In genomic region chr4:135972911-135973811, GRCm38 (mm10) we compare ENCODE assay signal across 8 mouse cellular contexts. TPM values are rescaled to one million over a fixed set of nuclear protein-coding genes. Genes with fewer than 3 reads are reported as not detected.
A peak's percentile ranks its signal among the peaks of the same experiment; 100 is the strongest.
DNase-seq lines count a peak whose midpoint lies in the region; ATAC-seq lines count a peak whose summit lies in the region.

No protein-coding gene starts in this region.

- DNase-seq in adrenal gland, adult 8-10 months = peak; percentile 7
- DNase-seq in adrenal gland, postnatal 14 days = no peak
- DNase-seq in spleen, adult 12 weeks (ENCODE audit: low spot score) = peak; percentile 0
- no peak for DNase-seq in spleen, adult 18-20 months
- DNase-seq in frontal cortex, adult 2 months (ENCODE audit: extremely low spot score in 1 of 2, low spot score in 1 of 2) = no peak
- no peak for DNase-seq in left cerebral cortex, postnatal 10 days (ENCODE audit: extremely low spot score in 1 of 2, low spot score in 2 of 2)

- peak overlapping the region; percentile 99 for H3K4me2 ChIP-seq in neural tube, embryonic 12.5 days (replicated peaks)

- peaks cover 60% of the 10 kb centered on the region for H3K36me3 ChIP-seq in neural tube, embryonic 12.5 days

- H3K27me3 ChIP-seq in neural tube, embryonic 12.5 days (replicated peaks) = no peaks in the 10 kb centered on the region

- H3K9me3 ChIP-seq in neural tube, embryonic 12.5 days = no peaks in the 10 kb centered on the region

- peak overlapping the region; percentile 100 for H3K4me3 ChIP-seq in neural tube, embryonic 12.5 days

- intact Hi-C loops in left cerebral cortex, postnatal 10 days (cut with DNase I) = no loop called here

- ATAC-seq in inflammation-experienced regulatory T-cells, adult 6 months = peak; percentile 27
- no peak for ATAC-seq in neural tube, embryonic 12.5 days (ENCODE audit: low FRiP score, low read depth)

- 78% methylated on average over 13 of the region's 13 CpGs for WGBS in neural tube, embryonic 12.5 days

- peak overlapping the region; percentile 93; the same call in 1 of the 2 replicates for H3K9ac ChIP-seq in neural tube, embryonic 12.5 days

- no peak overlapping the region for H3K27ac ChIP-seq in neural tube, embryonic 12.5 days

- H3K4me1 ChIP-seq in neural tube, embryonic 12.5 days = peaks cover 22% of the 10 kb centered on the region

RNA-seq across cellular contexts. Expression of gene Lypla2, which starts 0.7 kb away (rescaled TPM):
- 10 to 100 TPM; 79.7 to 84.5 (median 81.6) TPM for total RNA-seq in adrenal gland, adult 8-10 months (2022)
- total RNA-seq in adrenal gland, postnatal 14 days (2021) = 57.2 and 63.9 TPM in 2 replicates
- polyA plus RNA-seq in inflammation-experienced regulatory T-cells, adult 6 months (2017; shearing (Covaris generic)) = 10 to 100 TPM; 61.2 to 78.8 (median 65.5) TPM
- polyA plus RNA-seq in neural tube, embryonic 12.5 days (2016; fragmentation: Nextera tagmentation; extraction: Ambion mirVana) = 189 and 194 TPM in 2 replicates
- 108 and 117 TPM in 2 replicates for polyA plus RNA-seq in frontal cortex, adult 2 months (2012; rRNA removed)
- 10 to 100 TPM; 94.0 to 95.0 TPM for total RNA-seq in left cerebral cortex, postnatal 10 days (2021)

RNA-seq across cellular contexts. Expression of gene Gale, which starts 9.6 kb away (rescaled TPM):
- 10 to 100 TPM; 12.5 to 23.3 (median 22.5) TPM for total RNA-seq in adrenal gland, adult 8-10 months (2022)
- total RNA-seq in adrenal gland, postnatal 14 days (2021) = 16.4 and 16.6 TPM in 2 replicates
- polyA plus RNA-seq in inflammation-experienced regulatory T-cells, adult 6 months (2017; shearing (Covaris generic)) = 10 to 100 TPM; 14.2 to 26.3 (median 19.0) TPM
- 34.8 and 38.9 TPM in 2 replicates for polyA plus RNA-seq in neural tube, embryonic 12.5 days (2016; fragmentation: Nextera tagmentation; extraction: Ambion mirVana)
- 31.9 and 37.6 TPM in 2 replicates for polyA plus RNA-seq in frontal cortex, adult 2 months (2012; rRNA removed)
- 10 to 100 TPM; 28.0 to 29.7 TPM for total RNA-seq in left cerebral cortex, postnatal 10 days (2021)

RNA-seq across cellular contexts. Expression of gene Pithd1, which starts 13.9 kb away (rescaled TPM):
- total RNA-seq in adrenal gland, adult 8-10 months (2022) = 10 to 100 TPM; 31.8 to 51.8 (median 40.4) TPM
- 27.1 and 33.8 TPM in 2 replicates for total RNA-seq in adrenal gland, postnatal 14 days (2021)
- 10 to 100 TPM in 1 of 3 experiments, 1 to 10 TPM in 2; 8.3 to 16.7 (median 9.8) TPM for polyA plus RNA-seq in inflammation-experienced regulatory T-cells, adult 6 months (2017; shearing (Covaris generic))
- 63.2 and 63.3 TPM in 2 replicates for polyA plus RNA-seq in neural tube, embryonic 12.5 days (2016; fragmentation: Nextera tagmentation; extraction: Ambion mirVana)
- polyA plus RNA-seq in frontal cortex, adult 2 months (2012; rRNA removed) = 107 TPM in 2 replicates
- 10 to 100 TPM; 58.4 to 63.8 TPM for total RNA-seq in left cerebral cortex, postnatal 10 days (2021)

RNA-seq across cellular contexts. Expression of gene Hmgcl, which starts 26.9 kb away (rescaled TPM):
- 10 to 100 TPM; 51.7 to 68.6 (median 62.8) TPM for total RNA-seq in adrenal gland, adult 8-10 months (2022)
- 64.6 and 76.0 TPM in 2 replicates for total RNA-seq in adrenal gland, postnatal 14 days (2021)
- 10 to 100 TPM; 70.5 to 83.4 (median 77.2) TPM for polyA plus RNA-seq in inflammation-experienced regulatory T-cells, adult 6 months (2017; shearing (Covaris generic))
- polyA plus RNA-seq in neural tube, embryonic 12.5 days (2016; fragmentation: Nextera tagmentation; extraction: Ambion mirVana) = 55.9 and 56.6 TPM in 2 replicates
- polyA plus RNA-seq in frontal cortex, adult 2 months (2012; rRNA removed) = 56.1 and 56.2 TPM in 2 replicates
- 10 to 100 TPM; 30.5 to 31.9 TPM for total RNA-seq in left cerebral cortex, postnatal 10 days (2021)

RNA-seq across cellular contexts. Expression of gene Eloa, which starts 48.4 kb away (rescaled TPM):
- total RNA-seq in adrenal gland, adult 8-10 months (2022) = 10 to 100 TPM; 38.6 to 44.8 (median 43.9) TPM
- total RNA-seq in adrenal gland, postnatal 14 days (2021) = 42.6 and 42.7 TPM in 2 replicates
- 10 to 100 TPM; 47.2 to 77.0 (median 56.2) TPM for polyA plus RNA-seq in inflammation-experienced regulatory T-cells, adult 6 months (2017; shearing (Covaris generic))
- polyA plus RNA-seq in neural tube, embryonic 12.5 days (2016; fragmentation: Nextera tagmentation; extraction: Ambion mirVana) = 32.1 and 35.0 TPM in 2 replicates
- 18.8 and 20.4 TPM in 2 replicates for polyA plus RNA-seq in frontal cortex, adult 2 months (2012; rRNA removed)
- total RNA-seq in left cerebral cortex, postnatal 10 days (2021) = 10 to 100 TPM; 30.1 to 32.3 TPM

Comparison
In these comparisons a context has a peak if more than half of its experiments do, and no peak if none do; other contexts are left out.
1. DNase-seq: peak in adrenal gland, adult 8-10 months (single experiment) and spleen, adult 12 weeks (single experiment); none in adrenal gland, postnatal 14 days (single experiment), spleen, adult 18-20 months (0 of 2), frontal cortex, adult 2 months (0 of 2) and left cerebral cortex, postnatal 10 days (0 of 2).